Mouse (Mus musculus): ENCODE measurements around the gene Nox4. TPM values are rescaled to one million over a fixed set of nuclear protein-coding genes. Genes with fewer than 3 reads are reported as not detected.

Gene Nox4
- polyA plus RNA-seq, 1 experiment from 2014 or later: 7.1 TPM

DNA sequence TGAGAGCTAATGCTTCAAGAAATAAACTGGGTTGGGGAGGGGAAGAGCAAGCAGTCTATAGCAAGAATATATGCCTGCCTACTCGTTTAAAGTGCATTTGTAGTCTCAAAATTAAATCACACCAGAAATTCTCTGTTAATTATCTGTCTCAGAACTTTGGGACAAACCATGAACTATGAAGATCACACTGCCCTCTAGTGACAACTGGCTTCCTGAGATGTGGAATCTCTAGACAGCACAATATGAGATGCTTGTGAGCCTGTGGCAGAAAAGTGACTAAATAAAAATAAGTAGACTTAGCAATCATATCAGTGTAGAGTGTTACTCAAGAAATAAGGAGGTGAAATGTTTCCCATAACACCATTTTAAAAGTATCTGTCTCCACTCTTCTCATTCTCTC is 31.3 kb downstream of the Nox4 start:
- H3K27ac ChIP-seq: no peak overlapping the region
- ATAC-seq (ENCODE audit: low FRiP score, low read depth): no peak
- WGBS: 4% methylated on average over 1 of the region's 1 CpGs
- no peak overlapping the region for H3K4me2 ChIP-seq (replicated peaks)
- no peaks in the 10 kb centered on the region for H3K9me3 ChIP-seq
- no peak overlapping the region for H3K9ac ChIP-seq
- no peaks in the 10 kb centered on the region for H3K4me1 ChIP-seq
- H3K4me3 ChIP-seq: no peak overlapping the region
- H3K27me3 ChIP-seq: no peaks in the 10 kb centered on the region
- no peaks in the 10 kb centered on the region for H3K36me3 ChIP-seq

DNA sequence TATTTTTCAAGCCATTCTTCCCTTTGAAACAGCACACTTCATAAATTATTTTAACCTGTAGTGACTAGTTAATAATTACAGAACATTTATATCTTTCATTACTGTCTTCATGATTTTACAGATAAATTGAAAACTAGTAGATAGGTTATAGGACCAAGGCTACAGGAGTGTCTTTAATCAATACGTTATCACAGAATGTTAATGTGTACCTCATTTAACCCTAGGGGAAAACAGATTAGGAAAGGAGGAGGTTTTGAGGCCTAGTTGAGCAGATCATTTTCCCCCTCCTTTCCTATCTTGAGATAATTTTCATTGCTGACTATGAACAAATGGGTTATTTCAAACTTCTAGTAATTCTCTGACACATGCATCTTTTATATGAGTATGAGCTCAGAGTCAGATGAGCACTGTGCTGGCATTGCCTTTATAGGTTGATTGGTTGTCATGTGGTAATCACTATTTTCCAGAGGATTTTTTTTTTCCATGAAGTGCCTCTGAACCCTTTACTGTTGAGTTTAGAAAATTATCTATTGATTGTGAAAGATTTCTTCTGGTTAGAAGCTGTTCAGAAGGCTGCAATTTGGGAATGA is 57.9 kb downstream of the Nox4 start:
- Histone ChIP-seq H3K9me3 (no peaks in the 10 kb centered on the region), H3K36me3 (no peaks in the 10 kb centered on the region), H3K27ac (no peak overlapping the region), H3K4me3 (no peak overlapping the region), H3K27me3 (no peaks in the 10 kb centered on the region), H3K4me1 (no peaks in the 10 kb centered on the region), H3K4me2 (replicated peaks) (no peak overlapping the region), H3K9ac (no peak overlapping the region)
- ATAC-seq (ENCODE audit: low FRiP score, low read depth): no peak
- 87% methylated on average over 1 of the region's 1 CpGs for WGBS

GRCm38 (mm10) chr7:87321571-87321970 is 75.7 kb downstream of the Nox4 start:
- Histone ChIP-seq H3K4me2 (replicated peaks) (no peak overlapping the region), H3K27me3 (no peaks in the 10 kb centered on the region), H3K27ac (no peak overlapping the region), H3K4me1 (no peaks in the 10 kb centered on the region), H3K36me3 (no peaks in the 10 kb centered on the region; the same call in 1 of the 2 replicates), H3K9me3 (no peaks in the 10 kb centered on the region), H3K9ac (no peak overlapping the region), H3K4me3 (no peak overlapping the region)
- WGBS: 91% methylated on average over 3 of the region's 3 CpGs
- ATAC-seq (ENCODE audit: low FRiP score, low read depth): no peak

GRCm38 (mm10) chr7:87322085-87322484 is 76.2 kb downstream of the Nox4 start:
- H3K4me3 ChIP-seq: no peak overlapping the region
- WGBS: 84% methylated on average over 1 of the region's 1 CpGs
- H3K9ac ChIP-seq: no peak overlapping the region
- H3K27me3 ChIP-seq: no peaks in the 10 kb centered on the region
- no peak overlapping the region for H3K4me2 ChIP-seq (replicated peaks)
- no peak overlapping the region for H3K27ac ChIP-seq
- H3K9me3 ChIP-seq: no peaks in the 10 kb centered on the region
- H3K36me3 ChIP-seq: no peaks in the 10 kb centered on the region; the same call in 1 of the 2 replicates
- no peaks in the 10 kb centered on the region for H3K4me1 ChIP-seq
- no peak for ATAC-seq (ENCODE audit: low FRiP score, low read depth)

GRCm38 (mm10) chr7:87330782-87331558 is 85.1 kb downstream of the Nox4 start:
- H3K36me3 ChIP-seq: no peaks in the 10 kb centered on the region
- no peak overlapping the region for H3K4me2 ChIP-seq (replicated peaks)
- ATAC-seq (ENCODE audit: low FRiP score, low read depth): no peak

DNA sequence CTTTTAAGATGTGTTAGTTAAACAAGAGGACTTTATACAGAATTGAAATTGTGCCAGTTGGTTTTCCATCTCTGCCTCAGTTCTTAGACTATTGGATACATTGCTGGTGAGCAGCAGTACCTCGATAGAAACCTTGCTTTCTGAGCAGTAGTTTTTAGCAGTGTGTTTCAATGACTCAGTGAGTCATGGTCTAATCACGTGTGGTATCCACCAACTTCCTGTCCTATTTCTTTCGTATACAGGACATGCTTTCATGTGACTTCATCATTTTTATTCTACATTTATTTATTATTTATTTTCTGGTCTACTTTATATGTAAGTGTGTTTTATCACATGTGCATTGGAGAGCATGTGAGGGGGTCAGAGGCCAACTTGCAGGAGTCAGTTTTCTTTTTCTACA is 99.7 kb downstream of the Nox4 start:
- no peak overlapping the region for H3K4me2 ChIP-seq (replicated peaks)
- H3K27me3 ChIP-seq: no peaks in the 10 kb centered on the region
- H3K4me3 ChIP-seq: no peak overlapping the region
- no peak for ATAC-seq (ENCODE audit: low FRiP score, low read depth)
- no peak overlapping the region for H3K27ac ChIP-seq
- no peaks in the 10 kb centered on the region for H3K36me3 ChIP-seq
- no peak overlapping the region for H3K9ac ChIP-seq
- no peaks in the 10 kb centered on the region for H3K9me3 ChIP-seq
- no peaks in the 10 kb centered on the region for H3K4me1 ChIP-seq
- 80% methylated on average over 3 of the region's 3 CpGs for WGBS

More at GRCm38 (mm10) chr7:87330782-87331558, 85.1 kb downstream of the Nox4 start:
- H3K4me1 ChIP-seq: no peaks in the 10 kb centered on the region
- no peaks in the 10 kb centered on the region for H3K9me3 ChIP-seq
- no peaks in the 10 kb centered on the region for H3K27me3 ChIP-seq
- H3K9ac ChIP-seq: no peak overlapping the region
- H3K27ac ChIP-seq: no peak overlapping the region
- WGBS: 90% methylated on average over 5 of the region's 5 CpGs
- H3K4me3 ChIP-seq: no peak overlapping the region

GRCm38 (mm10) chr7:87352818-87353217 is 106.9 kb downstream of the Nox4 start:
- Histone ChIP-seq H3K9me3 (no peaks in the 10 kb centered on the region), H3K4me1 (no peaks in the 10 kb centered on the region), H3K36me3 (no peaks in the 10 kb centered on the region), H3K9ac (no peak overlapping the region), H3K4me2 (replicated peaks) (no peak overlapping the region), H3K27ac (no peak overlapping the region), H3K27me3 (no peaks in the 10 kb centered on the region), H3K4me3 (no peak overlapping the region)
- 61% methylated on average over 2 of the region's 2 CpGs for WGBS
- no peak for ATAC-seq (ENCODE audit: low FRiP score, low read depth)

- Histone ChIP-seq H3K4me3 (no peak overlapping the region), H3K4me1 (no peaks in the 10 kb centered on the region), H3K27me3 (no peaks in the 10 kb centered on the region), H3K9me3 (no peaks in the 10 kb centered on the region), H3K4me2 (replicated peaks) (no peak overlapping the region), H3K36me3 (peaks cover 3% of the 10 kb centered on the region; the same call in 1 of the 2 replicates), H3K9ac (no peak overlapping the region), H3K27ac (no peak overlapping the region)
- no peak for ATAC-seq (ENCODE audit: low FRiP score, low read depth)
Observed at GRCm38 (mm10) chr7:87367834-87368233, 121.9 kb downstream of the Nox4 start.

DNA sequence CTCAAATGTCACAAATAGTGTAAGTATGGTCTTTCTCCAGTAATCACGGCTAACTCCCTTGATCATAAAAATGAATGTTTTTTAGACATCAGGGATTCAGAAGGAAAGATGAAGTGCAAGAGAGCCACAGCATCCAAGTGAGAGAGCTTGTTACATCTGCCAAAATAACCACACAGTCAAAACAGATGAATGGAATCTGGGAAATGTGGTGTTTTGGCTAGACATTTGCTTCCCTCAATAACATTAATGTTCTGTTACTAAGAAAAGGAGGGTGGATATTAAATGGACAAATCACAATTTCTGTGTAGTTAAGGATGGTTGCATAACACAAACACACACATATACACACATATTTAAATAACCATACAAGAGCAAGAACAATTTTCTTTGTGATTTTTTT is 123.2 kb downstream of the Nox4 start:
- WGBS: 86% methylated on average over 1 of the region's 1 CpGs
- Histone ChIP-seq H3K9me3 (no peaks in the 10 kb centered on the region), H3K36me3 (peaks cover 3% of the 10 kb centered on the region; the same call in 1 of the 2 replicates), H3K27me3 (no peaks in the 10 kb centered on the region), H3K4me2 (replicated peaks) (no peak overlapping the region), H3K4me1 (no peaks in the 10 kb centered on the region), H3K4me3 (no peak overlapping the region), H3K27ac (no peak overlapping the region), H3K9ac (no peak overlapping the region)
- no peak for ATAC-seq (ENCODE audit: low FRiP score, low read depth)

- 88% methylated on average over 2 of the region's 2 CpGs for WGBS
Observed at GRCm38 (mm10) chr7:87370789-87371188, 124.9 kb downstream of the Nox4 start.

DNA sequence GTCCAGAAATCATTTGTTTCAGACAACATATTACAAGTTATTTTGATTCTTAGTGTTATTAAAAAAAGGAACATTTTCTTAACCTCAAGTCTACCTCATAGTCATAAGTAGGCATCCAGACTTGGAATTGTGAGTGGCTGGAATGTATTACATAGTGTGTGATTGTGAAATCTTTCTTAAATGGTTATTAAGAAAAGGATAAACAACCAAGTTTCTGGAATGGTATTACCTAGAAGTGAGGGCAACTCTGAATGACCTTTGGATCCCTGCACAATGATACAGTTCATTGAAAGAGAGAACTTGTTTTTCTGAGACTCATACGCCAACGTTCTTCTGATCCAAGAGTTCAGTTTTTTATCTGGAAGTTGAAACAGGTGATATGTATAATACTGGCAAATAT is 125.4 kb downstream of the Nox4 start:
- ATAC-seq (ENCODE audit: low FRiP score, low read depth): no peak
- no peaks in the 10 kb centered on the region for H3K27me3 ChIP-seq
- H3K27ac ChIP-seq: no peak overlapping the region
- peaks cover 3% of the 10 kb centered on the region; the same call in 1 of the 2 replicates for H3K36me3 ChIP-seq
- WGBS: 92% methylated on average over 2 of the region's 2 CpGs
- no peak overlapping the region for H3K4me3 ChIP-seq
- no peak overlapping the region for H3K4me2 ChIP-seq (replicated peaks)
- H3K9me3 ChIP-seq: no peaks in the 10 kb centered on the region
- no peaks in the 10 kb centered on the region for H3K4me1 ChIP-seq
- no peak overlapping the region for H3K9ac ChIP-seq

More at GRCm38 (mm10) chr7:87370789-87371188, 124.9 kb downstream of the Nox4 start:
- ATAC-seq (ENCODE audit: low FRiP score, low read depth): no peak
- H3K9me3 ChIP-seq: no peaks in the 10 kb centered on the region
- H3K27ac ChIP-seq: no peak overlapping the region
- H3K27me3 ChIP-seq: no peaks in the 10 kb centered on the region
- H3K9ac ChIP-seq: no peak overlapping the region
- no peak overlapping the region for H3K4me3 ChIP-seq
- peaks cover 3% of the 10 kb centered on the region; the same call in 1 of the 2 replicates for H3K36me3 ChIP-seq
- no peaks in the 10 kb centered on the region for H3K4me1 ChIP-seq
- no peak overlapping the region for H3K4me2 ChIP-seq (replicated peaks)

- no peak overlapping the region for H3K4me2 ChIP-seq (replicated peaks)
- no peak overlapping the region for H3K9ac ChIP-seq
- H3K4me1 ChIP-seq: no peaks in the 10 kb centered on the region
- no peaks in the 10 kb centered on the region for H3K27me3 ChIP-seq
- H3K9me3 ChIP-seq: no peaks in the 10 kb centered on the region
- no peak overlapping the region for H3K4me3 ChIP-seq
- H3K36me3 ChIP-seq: peaks cover 3% of the 10 kb centered on the region; the same call in 1 of the 2 replicates
- no peak; the same call in 1 of the 2 replicates for ATAC-seq (ENCODE audit: low FRiP score, low read depth)
- H3K27ac ChIP-seq: no peak overlapping the region
Observed at GRCm38 (mm10) chr7:87374322-87374721, 128.4 kb downstream of the Nox4 start.
